Mouse (Mus musculus) bone marrow macrophage, adult 2 months (primary cell): ENCODE results near the gene Cntn4.

Experiments
- CTCF ChIP-seq: IDR thresholded peaks from 2 replicates; pipeline ENCODE4 v1.5.1; 2012; ENCODE audit warnings: low read depth, mild to moderate bottlenecking, low read length, moderate library complexity
- POLR2A ChIP-seq: IDR thresholded peaks from 2 replicates; pipeline ENCODE4 v1.6.1; 2012; ENCODE audit warnings: mild to moderate bottlenecking, low read depth, low read length, borderline replicate concordance

- no peak for TF ChIP-seq CTCF
- TF ChIP-seq POLR2A: no peak
These were observed 754.0 kb downstream of the Cntn4 start for GRCm38 (mm10) chr6:106431466-106431865.
